Mouse (Mus musculus) kidney, postnatal 14 days (tissue): ENCODE data around the gene Col4a1.

Experiments
- DNase-seq: peaks from one replicate; pipeline ENCODE4 v3.0.0; 2022; ENCODE audit warnings: mixed read lengths

Col4a1 gene

GRCm38 (mm10) chr8:11327722-11328417, 15.2 kb upstream of the Col4a1 start:
- peak; percentile 41 for DNase-seq

GRCm38 (mm10) chr8:11327298-11327697, 14.7 kb upstream of the Col4a1 start:
- peak; percentile 37 for DNase-seq

DNA sequence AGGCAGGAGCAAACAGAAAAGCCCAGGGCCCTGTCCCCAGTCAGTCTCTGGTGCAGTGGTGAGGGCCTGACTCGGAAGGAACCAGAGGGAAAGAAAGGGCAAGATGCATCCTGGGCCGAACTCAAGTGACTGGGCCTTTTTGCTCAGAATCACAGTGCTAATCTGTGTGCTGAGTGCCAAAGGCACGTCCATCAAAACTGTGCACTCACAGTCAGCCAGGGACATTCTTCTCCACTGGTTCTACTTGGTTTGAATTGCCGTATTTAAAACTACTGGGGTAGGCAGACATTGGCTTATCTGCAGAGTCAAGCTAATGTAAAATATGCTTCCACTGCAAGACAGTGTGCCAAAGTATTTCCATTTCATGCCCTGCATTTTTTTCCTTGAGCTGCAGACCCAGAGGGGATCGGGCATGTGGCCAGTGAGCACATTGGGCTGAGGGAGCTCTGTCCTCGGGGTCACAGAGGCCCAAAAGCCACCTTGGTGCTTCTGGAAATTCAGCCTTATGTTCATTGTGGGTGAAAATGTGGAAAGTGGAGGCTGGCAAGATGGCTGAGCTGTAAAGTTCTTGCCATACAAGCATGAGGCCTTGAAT, 12.3 kb upstream of the Col4a1 start:
- DNase-seq: peak; percentile 83

- no peak for DNase-seq
Observed at GRCm38 (mm10) chr8:11323681-11324080, 11.1 kb upstream of the Col4a1 start.

DNA sequence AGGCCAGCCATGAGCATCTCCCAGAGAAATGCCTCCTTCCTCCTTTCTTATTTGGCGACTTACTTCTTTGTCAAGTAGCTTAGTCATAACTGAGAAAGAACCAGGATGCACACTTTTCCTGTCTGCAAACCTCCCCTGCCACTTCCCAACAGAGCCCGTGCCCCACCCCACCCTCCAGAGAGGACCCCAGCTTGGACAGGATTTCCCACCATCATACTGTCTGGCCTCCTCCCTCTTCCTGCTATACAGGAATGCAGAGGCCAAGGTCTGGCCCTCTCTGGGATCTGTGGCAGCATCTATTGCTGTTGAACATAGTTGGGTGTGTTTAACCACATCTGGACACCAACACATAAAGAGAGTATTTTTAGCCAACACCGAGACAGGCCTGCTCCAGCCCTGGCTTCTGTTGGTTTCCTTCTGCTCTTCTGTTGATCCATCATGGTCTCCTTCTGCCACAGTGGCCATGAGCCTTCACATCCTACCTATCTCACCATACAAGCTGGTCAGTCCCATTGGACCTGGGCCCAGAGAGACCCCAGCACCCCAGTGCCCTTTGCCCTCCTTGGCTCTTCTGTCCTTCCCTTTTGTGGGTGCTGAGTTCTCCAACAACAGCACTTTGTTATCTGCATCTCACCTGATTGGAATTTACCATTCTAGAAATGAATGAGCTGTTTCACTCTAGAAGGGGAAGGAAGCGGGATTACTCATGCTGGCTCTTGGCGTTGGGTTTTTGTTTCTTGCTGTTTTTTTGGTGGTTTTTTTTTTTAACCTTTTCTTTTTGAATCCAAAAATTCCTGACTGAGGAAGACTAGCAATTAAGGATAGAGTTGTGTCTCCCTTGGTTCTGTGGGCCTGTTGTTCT, 10.3 kb upstream of the Col4a1 start:
- DNase-seq: peak; percentile 68

DNA sequence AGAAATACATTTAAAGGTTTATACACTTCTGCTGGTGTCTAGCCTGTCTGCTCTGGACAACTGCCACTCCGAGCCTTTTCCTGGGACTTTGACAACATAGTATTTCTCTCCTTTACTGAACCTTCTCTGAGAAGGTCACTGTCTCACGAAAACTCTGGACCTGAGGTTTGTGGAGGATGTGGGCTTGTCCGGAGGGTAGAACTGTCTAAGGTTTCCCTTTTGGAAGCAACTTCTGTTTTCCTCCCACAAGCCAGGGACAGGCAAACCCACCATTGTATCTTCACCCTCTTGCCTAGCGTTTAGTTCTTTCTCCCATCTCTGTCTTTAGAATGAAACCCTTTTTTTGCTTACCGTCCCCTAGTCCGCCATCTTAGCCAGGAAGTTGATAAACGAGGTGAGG, 9.2 kb upstream of the Col4a1 start:
- DNase-seq: no peak

GRCm38 (mm10) chr8:11319405-11319804, 6.8 kb upstream of the Col4a1 start:
- DNase-seq: no peak

GRCm38 (mm10) chr8:11316118-11316517, 3.5 kb upstream of the Col4a1 start:
- no peak for DNase-seq

DNA sequence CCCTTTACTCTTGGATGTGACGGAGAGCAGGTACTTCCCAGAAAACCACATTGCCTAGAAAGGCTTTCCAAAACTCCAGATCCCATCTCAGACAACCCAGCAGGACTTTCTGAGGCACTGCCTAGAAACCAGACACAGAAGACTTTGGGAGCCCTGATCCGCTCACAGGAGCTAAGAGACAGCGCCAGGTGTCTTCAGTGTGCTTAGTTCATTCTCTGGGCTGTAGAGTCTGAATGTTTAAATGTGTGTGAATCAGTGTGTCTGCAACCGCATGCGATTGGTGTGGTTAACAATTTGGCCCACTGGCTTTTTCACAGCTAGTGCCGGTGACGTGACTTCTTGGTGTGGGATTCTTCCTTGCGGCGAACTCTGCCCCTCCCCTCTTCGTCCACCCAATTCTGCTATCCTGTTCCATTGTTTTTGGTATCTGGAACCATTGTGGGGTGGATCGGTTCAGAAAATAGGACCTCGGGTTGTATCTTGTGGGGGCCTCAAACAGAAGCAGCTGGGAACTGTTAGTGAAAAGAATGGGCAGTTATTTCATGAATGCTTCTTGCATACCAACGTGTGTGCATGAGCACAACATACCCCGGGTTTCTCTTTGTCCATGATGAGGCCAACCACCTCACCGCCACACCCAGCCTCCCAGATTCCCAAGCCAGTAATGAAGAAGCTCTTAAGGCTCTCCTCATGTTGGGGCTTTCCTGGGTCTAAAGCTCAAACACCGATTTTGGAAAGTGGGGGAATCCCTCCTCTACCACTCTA, 2.7 kb upstream of the Col4a1 start:
- DNase-seq: no peak

DNA sequence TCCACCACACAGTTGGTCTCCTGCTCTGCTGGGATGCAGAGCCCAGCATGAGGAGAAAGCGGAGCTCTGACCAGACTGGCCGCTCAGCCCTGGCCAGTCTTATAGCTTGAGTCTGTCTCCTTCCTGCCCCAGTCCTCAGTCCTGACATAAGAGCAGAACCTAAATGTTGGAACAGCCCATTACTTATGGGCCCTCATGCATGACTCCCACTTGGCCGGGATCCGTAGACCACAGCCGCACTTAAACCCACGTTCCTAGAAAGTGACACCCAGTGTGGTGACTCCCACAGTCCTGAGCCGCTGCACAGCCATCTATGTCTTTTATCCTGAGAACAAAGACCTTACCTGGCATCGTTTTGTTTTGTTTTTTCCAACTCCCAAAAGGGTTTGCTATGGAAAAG, 2.0 kb upstream of the Col4a1 start:
- no peak for DNase-seq

DNA sequence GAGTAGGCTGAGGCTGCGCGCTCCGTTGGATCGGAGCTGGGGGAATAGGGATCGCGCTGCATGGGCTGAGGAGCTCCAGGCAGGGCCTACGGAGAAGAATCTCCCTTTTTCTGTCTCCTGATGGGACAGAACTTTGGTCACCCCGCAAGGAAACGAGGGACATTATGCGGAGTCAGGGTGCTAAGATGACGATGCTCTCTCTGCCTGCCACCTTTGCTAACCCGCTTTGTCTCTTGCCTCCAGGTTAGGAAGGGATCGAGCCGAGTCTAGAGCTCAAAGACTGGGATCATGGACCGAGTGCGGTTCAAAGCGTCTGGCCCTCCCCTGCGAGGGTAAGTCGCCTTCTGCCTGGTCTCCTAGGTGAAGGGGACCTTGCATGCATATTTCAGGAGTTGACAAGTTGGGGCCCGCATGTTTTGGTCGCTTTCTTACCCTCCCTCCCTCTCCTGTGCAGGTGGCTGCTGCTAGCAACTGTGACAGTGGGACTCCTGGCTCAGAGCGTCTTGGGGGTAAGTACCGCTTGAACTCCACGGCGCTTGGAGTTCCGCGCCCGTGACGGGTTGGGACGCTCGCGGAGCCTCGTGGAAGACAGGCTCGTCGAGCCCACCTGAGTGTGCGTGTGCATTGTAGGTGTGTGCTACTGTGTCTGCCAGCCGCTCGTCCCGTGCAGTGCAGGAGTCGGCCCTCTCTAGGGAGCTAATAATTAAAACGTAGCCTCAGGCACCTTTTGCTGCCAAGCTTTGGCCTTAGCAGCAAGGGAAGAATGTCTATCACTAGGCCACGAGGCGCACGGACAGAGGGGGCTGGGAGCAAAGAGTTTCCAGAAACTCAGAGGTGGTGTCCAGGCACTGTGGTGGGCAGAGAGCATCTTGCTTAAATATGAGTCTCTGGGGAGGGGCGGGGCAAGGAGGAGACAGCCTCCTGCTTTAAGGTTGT, 818 bp upstream of the Col4a1 start:
- peak; percentile 80 for DNase-seq

GRCm38 (mm10) chr8:11311681-11312348, 811 bp downstream of the Col4a1 start:
- DNase-seq: peak; percentile 75

GRCm38 (mm10) chr8:11310049-11310448, 2.6 kb downstream of the Col4a1 start:
- DNase-seq: no peak

- no peak for DNase-seq
Observed at GRCm38 (mm10) chr8:11309226-11309625, 3.4 kb downstream of the Col4a1 start.

- peak; percentile 72 for DNase-seq
Observed at GRCm38 (mm10) chr8:11308570-11308998, 4.0 kb downstream of the Col4a1 start.

GRCm38 (mm10) chr8:11307451-11307850, 5.2 kb downstream of the Col4a1 start:
- no peak for DNase-seq

DNA sequence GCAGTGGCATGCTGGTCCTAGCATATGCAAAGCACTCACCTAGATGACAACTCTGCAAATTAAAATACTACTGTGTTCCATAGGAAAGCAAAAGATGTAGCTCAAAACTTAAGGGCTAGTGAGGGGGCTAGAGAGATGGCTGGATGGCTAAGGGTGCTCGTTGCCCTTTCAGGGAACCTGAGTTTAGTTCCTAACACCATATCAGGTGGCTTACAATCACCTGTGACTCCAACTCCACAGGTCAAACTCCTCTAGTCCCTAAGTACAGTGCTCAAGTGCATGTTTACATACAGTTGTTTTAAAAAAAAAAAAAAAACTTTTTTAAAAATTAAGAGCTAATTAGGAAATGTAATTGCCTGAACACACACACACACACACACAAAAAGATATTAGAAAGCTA, 7.1 kb downstream of the Col4a1 start:
- DNase-seq: no peak

DNA sequence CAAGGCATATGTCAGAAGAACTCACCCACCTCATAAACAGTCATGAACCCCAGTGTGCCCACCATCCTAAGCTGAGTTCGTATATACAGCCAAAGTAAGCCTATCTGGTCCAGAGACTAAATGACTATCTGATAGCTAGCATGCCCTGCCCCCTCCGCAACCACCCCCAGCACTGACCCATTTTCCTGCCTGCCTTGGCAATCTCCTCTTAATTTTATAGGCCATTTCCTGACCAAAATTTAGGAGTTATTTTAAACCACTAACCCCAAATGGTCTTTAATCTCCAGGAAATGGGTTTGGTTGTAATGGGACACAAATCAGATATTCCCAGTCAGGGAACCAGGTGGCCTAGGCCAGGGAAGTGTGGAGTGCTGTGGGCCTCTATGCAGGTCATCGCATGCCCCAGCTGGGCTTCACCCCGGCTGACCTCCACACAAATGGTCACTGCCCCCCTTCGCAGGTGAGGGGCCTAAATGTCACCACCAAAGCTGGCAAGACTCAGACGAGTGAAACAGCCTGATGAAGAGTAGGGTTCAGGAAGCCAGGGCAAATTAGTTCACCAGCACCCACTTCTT, 8.5 kb downstream of the Col4a1 start:
- peak; percentile 68 for DNase-seq

DNA sequence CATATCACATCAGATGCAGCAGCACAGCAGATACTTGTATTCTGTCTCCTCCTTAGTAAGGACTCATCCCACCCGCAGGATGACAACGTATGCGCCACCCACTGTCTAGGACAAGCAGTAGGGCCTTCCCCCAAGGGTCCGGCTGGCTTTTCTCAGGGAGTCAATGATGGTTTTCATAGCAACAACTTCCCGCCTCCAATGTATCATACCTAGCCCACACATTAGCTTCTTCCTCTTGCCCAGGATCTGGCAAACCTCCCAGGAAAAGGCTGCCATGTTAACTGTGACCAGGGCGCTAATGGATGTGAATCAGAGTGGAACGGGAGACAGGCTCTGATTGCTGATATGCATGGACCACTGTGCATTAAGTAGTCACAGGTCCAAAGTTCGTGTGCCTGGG, 12.2 kb downstream of the Col4a1 start:
- DNase-seq: peak; percentile 61

- DNase-seq: peak; percentile 37
Observed at GRCm38 (mm10) chr8:11299317-11299602, 13.4 kb downstream of the Col4a1 start.
